ENCODE assay signal across 8 mouse cellular contexts in the genomic region with DNA sequence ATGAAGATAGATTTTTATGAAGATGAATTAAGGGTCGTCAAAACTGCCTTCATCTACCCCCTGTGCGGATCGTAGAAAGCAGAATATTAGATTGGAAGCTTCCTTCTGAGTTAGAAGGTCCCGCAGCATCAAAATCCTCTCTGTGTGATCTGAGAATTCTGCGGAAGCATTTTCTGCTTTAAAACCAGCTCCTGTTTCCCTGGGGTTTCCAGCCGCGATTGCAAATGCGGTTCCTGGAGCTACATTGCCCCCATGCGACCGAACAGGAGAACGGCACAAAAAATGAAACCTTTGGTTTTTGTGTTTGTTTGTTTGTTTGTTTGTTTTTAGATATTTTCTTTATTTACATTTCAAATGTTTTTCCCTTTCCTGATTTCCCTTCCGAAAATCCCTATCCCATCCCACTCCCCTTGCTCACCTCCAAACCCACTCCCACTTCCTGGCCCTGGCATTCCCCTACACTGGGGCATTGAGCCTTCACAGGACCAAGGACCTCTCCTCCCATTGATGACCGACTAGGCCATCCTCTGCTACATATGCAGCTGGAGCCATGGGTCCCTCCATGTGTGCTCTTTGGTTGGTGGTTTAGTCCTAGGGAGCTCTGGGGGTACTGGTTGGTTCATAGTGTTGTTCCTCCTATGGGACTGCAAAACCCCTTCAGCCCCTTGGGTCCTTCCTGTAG. TPM values are rescaled to one million over a fixed set of nuclear protein-coding genes. Genes with fewer than 3 reads are reported as not detected.
A peak's percentile ranks its signal among the peaks of the same experiment; 100 is the strongest.
DNase-seq lines count a peak whose midpoint lies in the region; ATAC-seq and TF ChIP-seq lines count a peak whose summit lies in the region.
"Not testable (repeated sequence)": the region's sequence is repeated elsewhere in the genome, so short reads cannot be mapped to it uniquely, and the experiment has no call there.

No protein-coding gene starts in this region.

- intact Hi-C loops in left cerebral cortex, postnatal 25 days (cut with DNase I): loop anchor here (1.0 to 10.0 kb wide), 4 partner anchors 310 to 890 kb away; a partner anchor contains a TSS

- not testable (repeated sequence) for H3K27me3 ChIP-seq in MEL (ENCODE audit: control insufficient read depth in 1 of 2, insufficient read depth in 2 of 2, low read length in 2 of 2); heart, embryonic 14.5 days (ENCODE audit: control insufficient read depth, insufficient read depth, low read length); midbrain, embryonic 15.5 days (replicated peaks)

- not testable (repeated sequence) for H3K79me2 ChIP-seq in MEL (ENCODE audit: control insufficient read depth, insufficient read depth, low read length, poor library complexity)

- H3K27ac ChIP-seq in MEL (ENCODE audit: control insufficient read depth, low read depth, low read length); embryonic fibroblast, embryonic 13.5 days (ENCODE audit: insufficient read depth, low read length); heart, embryonic 14.5 days (replicated peaks in 1 of 2; ENCODE audit: control insufficient read depth in 1 of 2, insufficient read depth in 1 of 2, low read depth in 2 of 2, low read length in 2 of 2); midbrain, embryonic 15.5 days: not testable (repeated sequence)

- not testable (repeated sequence) for H3K36me3 ChIP-seq in MEL (ENCODE audit: control insufficient read depth in 1 of 2, insufficient read depth in 2 of 2, low read length in 2 of 2); heart, embryonic 14.5 days (ENCODE audit: control insufficient read depth, insufficient read depth, low read length); midbrain, embryonic 15.5 days (replicated peaks)

- peak; percentile 45 for DNase-seq in MEL (ENCODE audit: low read depth, low spot score)
- DNase-seq in cerebellum, adult 11 months: peak; percentile 59
- DNase-seq in kidney, adult 9 months: peak; percentile 23
- peak; percentile 59 to 60 for DNase-seq in left cerebral cortex, postnatal 25 days (ENCODE audit: low spot score in 2 of 2)
- peak; percentile 68 for DNase-seq in right cerebral cortex, postnatal 4 days

- H3K4me1 ChIP-seq in MEL (ENCODE audit: control insufficient read depth in 1 of 2, insufficient read depth in 2 of 2, low read length in 2 of 2); embryonic fibroblast, embryonic 13.5 days (ENCODE audit: control insufficient read depth, insufficient read depth, low read length); heart, embryonic 14.5 days (ENCODE audit: control insufficient read depth in 2 of 2, insufficient read depth in 2 of 2, low read length in 2 of 2); midbrain, embryonic 15.5 days: not testable (repeated sequence)

- not testable (repeated sequence) for TF ChIP-seq POLR2A in MEL (IDR thresholded peaks at IDR 0.05; ENCODE audit: control insufficient read depth in 1 of 2, insufficient read depth in 1 of 2, low read depth in 1 of 2, low read length in 2 of 2, poor library complexity in 1 of 2); embryonic fibroblast, embryonic 13.5 days (IDR thresholded peaks at IDR 0.05; ENCODE audit: low read depth, low read length)

- TF ChIP-seq RAD21 in MEL (IDR thresholded peaks at IDR 0.05; ENCODE audit: low read depth, low read length): peak; percentile 88

- 12% methylated on average over 13 of the region's 13 CpGs for WGBS in heart, embryonic 14.5 days
- WGBS in midbrain, embryonic 15.5 days: 9% methylated on average over 13 of the region's 13 CpGs

- H3K4me3 ChIP-seq in MEL (ENCODE audit: control insufficient read depth in 1 of 2, insufficient read depth in 1 of 2, low read depth in 2 of 2, low read length in 2 of 2); embryonic fibroblast, embryonic 13.5 days (ENCODE audit: insufficient read depth, low read length); heart, embryonic 14.5 days (ENCODE audit: control insufficient read depth in 1 of 2, insufficient read depth in 1 of 2, low read depth in 1 of 2, low read length in 2 of 2): not testable (repeated sequence)
- 0 out of 2 replicates have a peak overlapping the region, but pooled peaks have one; percentile 15 for H3K4me3 ChIP-seq in midbrain, embryonic 15.5 days

- H3K4me2 ChIP-seq in heart, embryonic 14.5 days (ENCODE audit: low read length): peak overlapping the region; percentile 45
- H3K4me2 ChIP-seq in midbrain, embryonic 15.5 days: peak overlapping the region; percentile 37; the same call in 1 of the 2 replicates

- H3K9ac ChIP-seq in MEL (ENCODE audit: control insufficient read depth, low read depth, low read length, poor library complexity, severe bottlenecking); heart, embryonic 14.5 days (ENCODE audit: low read length): not testable (repeated sequence)
- H3K9ac ChIP-seq in midbrain, embryonic 15.5 days: peak overlapping the region; percentile 34; the same call in 1 of the 2 replicates

- not testable (repeated sequence) for TF ChIP-seq EP300 in MEL (IDR thresholded peaks at IDR 0.05; ENCODE audit: low read depth in 1 of 2, low read length in 2 of 2)

- peak; percentile 39 to 84 (median 83) for TF ChIP-seq CTCF in MEL (IDR thresholded peaks at IDR 0.05 in 2 of 3, conservative IDR thresholded peaks at IDR 0.05 in 1 of 3; ENCODE audit: control insufficient read depth in 1 of 3, insufficient read depth in 1 of 3, low read depth in 2 of 3, low read length in 3 of 3, poor library complexity in 1 of 3, severe bottlenecking in 1 of 3)
- TF ChIP-seq CTCF in embryonic fibroblast, embryonic 13.5 days (IDR thresholded peaks at IDR 0.05; ENCODE audit: borderline replicate concordance, insufficient read depth, low read length): peak; percentile 64; the same call in 1 of the 2 replicates

- not testable (repeated sequence) for H3K9me3 ChIP-seq in MEL (replicated peaks; ENCODE audit: insufficient read depth, low read length); heart, embryonic 14.5 days (ENCODE audit: control insufficient read depth, low read length); midbrain, embryonic 15.5 days

- ATAC-seq in heart, embryonic 14.5 days (ENCODE audit: insufficient number of reproducible peaks, insufficient read depth, low FRiP score, low read depth): not testable (repeated sequence)
- peak; percentile 57; the same call in 1 of the 2 replicates for ATAC-seq in midbrain, embryonic 15.5 days (replicated peaks)

TF ChIP-seq in MEL, 35 proteins besides CTCF, POLR2A, EP300 and RAD21:
- peak; percentile 88 for TF ChIP-seq SMC3 (IDR thresholded peaks at IDR 0.05; ENCODE audit: low read depth, low read length)
- peak; percentile 83 for TF ChIP-seq ZC3H11A (IDR thresholded peaks at IDR 0.05; ENCODE audit: low read depth, low read length)

RNA-seq across cellular contexts. Expression of a gene that starts 45.6 kb away (rescaled TPM):
- total RNA-seq in MEL (2012; rRNA removed): not detected in 2 replicates
- not detected for polyA plus RNA-seq in MEL (2012; ENCODE audit: insufficient read depth in 1 of 2, insufficient read length in 2 of 2, low read depth in 1 of 2, low replicate concordance in 2 of 2, missing spikeins in 1 of 2)
- polyA plus RNA-seq in embryonic fibroblast, embryonic 13.5 days (2011; ENCODE audit: insufficient read length, low read depth, missing spikeins): 6.4 and 6.7 TPM in 2 replicates
- polyA plus RNA-seq in heart, embryonic 14.5 days (2014; fragmentation: Nextera tagmentation; extraction: Ambion mirVana): 2.5 and 3.8 TPM in 2 replicates
- total RNA-seq in left cerebral cortex, postnatal 25 days (2021): 10 to 100 TPM; 17.6 to 20.9 TPM
- polyA plus RNA-seq in midbrain, embryonic 15.5 days (2015; fragmentation: Nextera tagmentation; extraction: Ambion mirVana): 54.5 and 57.4 TPM in 2 replicates
